Mouse (Mus musculus) liver, adult (tissue): Measurements from ENCODE around the gene Arhgap35.

Source experiments
- GATA4 ChIP-seq: IDR thresholded peaks from 2 replicates; pipeline ENCODE4 v1.6.1; 2014; ENCODE audit warnings: mild to moderate bottlenecking, low read length; ENCODE audit not compliant: insufficient replicate concordance

Arhgap35 gene

DNA sequence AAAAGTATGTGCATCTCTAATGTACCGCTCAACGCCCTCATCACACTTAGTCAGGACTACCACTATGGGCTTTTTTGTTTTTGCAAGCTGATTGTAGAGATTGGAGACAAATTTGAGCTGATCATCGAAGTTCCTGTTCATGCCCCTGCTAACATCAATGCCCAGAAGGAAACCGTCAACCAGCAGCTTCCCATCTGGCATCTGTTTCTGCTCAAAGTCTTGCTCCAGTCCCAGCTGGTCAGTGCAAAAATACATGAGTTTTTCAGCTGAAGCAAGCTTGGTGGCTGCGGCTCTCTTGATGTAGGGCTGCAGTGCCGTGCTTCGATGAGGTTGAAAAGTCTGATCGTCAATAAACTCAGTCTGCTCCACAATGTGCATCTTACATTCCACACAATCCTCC, 50.3 kb downstream of the Arhgap35 start:
- no peak for TF ChIP-seq GATA4

DNA sequence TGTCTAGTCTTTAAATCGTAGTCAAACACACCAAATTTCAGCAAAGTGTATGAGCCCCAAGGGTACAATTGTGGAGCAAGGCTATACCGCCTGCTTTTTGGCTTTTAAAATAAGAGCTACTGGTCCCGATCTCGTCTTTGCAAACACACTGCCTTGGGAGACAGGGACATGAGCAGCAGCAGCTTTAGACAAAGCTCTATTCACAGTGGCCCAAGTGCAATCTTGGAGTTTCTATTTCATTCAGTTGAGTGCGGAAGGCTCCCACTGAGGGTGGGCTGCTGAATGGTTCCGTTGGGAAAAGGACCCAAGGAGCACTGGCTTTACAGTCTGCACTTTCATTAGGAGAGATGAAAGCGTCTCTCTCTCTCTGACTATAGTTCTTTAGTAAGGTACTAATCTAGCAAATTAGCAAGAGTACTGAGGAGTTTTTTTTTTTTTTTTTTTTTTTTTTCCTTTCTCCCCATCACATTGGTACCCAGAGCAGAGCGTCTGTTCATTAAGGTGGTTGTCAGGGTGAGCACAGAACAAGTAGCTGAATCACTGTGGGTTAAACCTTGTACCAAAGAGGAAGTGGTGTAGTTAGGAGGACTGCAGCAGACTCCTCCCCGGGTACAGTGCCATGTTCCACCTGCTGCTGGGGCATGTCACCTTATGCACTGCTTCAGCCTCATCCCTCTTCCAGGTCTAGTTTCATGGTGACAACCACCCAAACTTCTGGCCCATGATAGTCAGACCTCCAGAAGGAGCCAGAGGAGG, 56.8 kb downstream of the Arhgap35 start:
- no peak for TF ChIP-seq GATA4

GRCm38 (mm10) chr7:16557251-16557650, 57.5 kb downstream of the Arhgap35 start:
- TF ChIP-seq GATA4: no peak

GRCm38 (mm10) chr7:16554215-16554614, 60.6 kb downstream of the Arhgap35 start:
- no peak for TF ChIP-seq GATA4

GRCm38 (mm10) chr7:16551581-16551980, 63.2 kb downstream of the Arhgap35 start:
- no peak for TF ChIP-seq GATA4

- no peak for TF ChIP-seq GATA4
These were observed 65.5 kb downstream of the Arhgap35 start for GRCm38 (mm10) chr7:16549299-16549698.

GRCm38 (mm10) chr7:16544770-16545169, 70.0 kb downstream of the Arhgap35 start:
- TF ChIP-seq GATA4: no peak

DNA sequence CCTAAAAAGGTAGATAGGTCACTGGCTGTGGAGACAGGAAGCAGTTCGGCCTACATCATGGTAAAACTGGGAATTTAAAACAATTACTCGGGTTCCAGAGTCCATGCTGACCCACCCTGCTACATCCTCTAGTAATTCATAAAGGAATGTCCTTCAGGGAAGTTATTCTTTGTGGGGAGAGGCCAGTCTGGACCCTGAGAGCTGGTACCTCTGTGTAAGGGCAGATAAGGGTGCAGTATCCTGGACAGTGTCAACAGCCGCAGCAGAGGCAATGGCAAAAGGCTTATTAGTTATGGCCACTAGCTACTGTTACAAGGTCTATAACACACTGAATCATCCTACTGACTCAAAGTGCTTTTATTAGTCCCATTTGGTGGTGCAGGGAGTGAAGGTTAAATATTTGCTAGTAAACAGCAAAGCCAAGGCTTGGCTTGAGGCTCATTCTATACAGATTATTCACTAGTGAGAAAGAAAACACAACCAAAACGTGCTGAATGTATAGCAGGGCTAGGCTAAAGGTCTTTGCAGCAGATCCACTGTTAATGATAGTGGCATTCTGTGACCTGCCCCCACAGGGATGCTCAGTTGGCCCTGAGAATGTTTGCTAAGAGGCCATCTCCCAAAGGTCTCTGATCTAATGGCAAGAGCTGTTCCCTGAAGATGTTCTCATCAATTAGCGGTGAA, 77.4 kb downstream of the Arhgap35 start:
- no peak for TF ChIP-seq GATA4

DNA sequence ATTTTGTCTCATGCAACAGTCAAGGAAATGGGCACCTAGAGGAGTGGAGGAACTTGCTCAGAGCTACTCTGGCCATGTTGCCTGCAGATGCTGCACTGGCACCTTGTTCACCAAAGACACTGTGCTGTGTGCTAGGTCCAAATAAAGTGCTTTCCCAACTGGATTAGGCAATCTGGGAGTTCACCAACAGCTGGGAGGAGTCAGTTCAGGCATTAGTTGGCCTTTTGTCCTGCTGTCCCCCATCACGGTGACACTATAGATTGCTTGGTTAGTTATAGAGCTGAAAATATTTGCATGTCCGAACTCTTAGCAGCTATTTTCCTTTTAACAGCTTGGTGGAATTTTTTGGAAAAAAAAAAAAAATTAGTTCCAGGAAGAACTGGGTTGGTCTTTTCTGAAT, 88.8 kb downstream of the Arhgap35 start:
- TF ChIP-seq GATA4: no peak

GRCm38 (mm10) chr7:16525448-16525847, 89.3 kb downstream of the Arhgap35 start:
- no peak for TF ChIP-seq GATA4

GRCm38 (mm10) chr7:16524308-16524707, 90.5 kb downstream of the Arhgap35 start:
- TF ChIP-seq GATA4: no peak

DNA sequence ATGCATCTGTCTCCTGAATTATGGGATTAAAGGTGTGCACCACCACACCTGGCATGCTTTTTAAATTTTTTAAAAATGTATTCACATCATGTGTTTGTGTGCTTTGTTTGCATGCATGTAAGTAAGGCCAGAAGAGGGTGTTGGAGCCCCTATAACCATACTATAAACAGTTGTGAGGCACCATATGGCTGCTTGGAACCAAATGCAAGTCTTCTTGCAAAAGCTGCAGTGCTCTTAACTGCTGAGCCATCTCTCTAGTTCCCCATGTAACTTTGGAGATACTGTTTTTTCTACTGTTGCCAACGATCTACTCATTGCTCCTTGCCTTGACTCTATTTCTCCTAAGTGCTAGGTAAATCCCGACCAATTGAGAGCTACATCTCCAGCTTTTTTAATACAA, 95.5 kb downstream of the Arhgap35 start:
- TF ChIP-seq GATA4: no peak

- TF ChIP-seq GATA4: no peak
These were observed 97.6 kb downstream of the Arhgap35 start for GRCm38 (mm10) chr7:16517198-16517597.

DNA sequence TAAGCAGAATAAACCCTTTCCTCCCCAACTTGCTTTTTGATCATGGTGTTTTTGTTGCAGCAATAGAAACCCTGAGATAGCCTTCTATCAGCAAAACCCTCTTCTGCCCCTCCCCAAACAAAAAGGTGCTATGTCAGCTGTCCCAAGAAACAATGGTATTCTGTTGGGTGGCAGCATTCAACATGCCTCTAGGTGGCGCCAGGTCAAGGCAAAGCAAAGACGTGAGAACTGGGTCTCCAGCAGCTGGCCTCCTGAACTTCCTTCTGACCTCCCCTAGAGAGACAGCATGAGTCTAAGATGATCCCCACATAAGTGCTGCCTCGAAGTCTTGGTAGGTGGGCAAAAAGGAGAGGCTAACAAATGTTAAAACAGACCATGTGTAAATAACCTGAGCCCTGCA, 107.5 kb downstream of the Arhgap35 start:
- no peak for TF ChIP-seq GATA4

- TF ChIP-seq GATA4: no peak
These were observed 109.6 kb downstream of the Arhgap35 start for GRCm38 (mm10) chr7:16505226-16505593.

- TF ChIP-seq GATA4: no peak
These were observed 110.1 kb downstream of the Arhgap35 start for GRCm38 (mm10) chr7:16504573-16505225.
